Mouse (Mus musculus): ENCODE measurements around the gene Nubpl. TPM values are rescaled to one million over a fixed set of nuclear protein-coding genes. Genes with fewer than 3 reads are reported as not detected.

Nubpl gene
- polyA plus RNA-seq, 1 experiment from 2014 or later, result 17.8 TPM

GRCm38 (mm10) chr12:52360136-52360535, 262.6 kb downstream of the Nubpl start:
- H3K4me3 ChIP-seq (ENCODE audit: low read depth, low read length), result no peak overlapping the region
- ATAC-seq (ENCODE audit: insufficient number of reproducible peaks, low FRiP score, low TSS enrichment, low read depth) (no peak), DNase-seq (ENCODE audit: low spot score) (no peak)
- H3K9me3 ChIP-seq (ENCODE audit: control insufficient read depth, low read length), result no peaks in the 10 kb centered on the region
- WGBS, result 70% methylated on average over 3 of the region's 3 CpGs
- H3K4me2 ChIP-seq (ENCODE audit: low read depth, severe bottlenecking), result no peak overlapping the region
- no peaks in the 10 kb centered on the region for H3K27me3 ChIP-seq (ENCODE audit: control insufficient read depth, insufficient read depth, low read length)
- 0 out of 2 replicates have a peak, but pooled peaks cover 2% of the 10 kb centered on the region for H3K4me1 ChIP-seq (ENCODE audit: control insufficient read depth, insufficient read depth, low read length)
- H3K9ac ChIP-seq (ENCODE audit: low read length), result no peak overlapping the region
- no peak overlapping the region; the same call in 1 of the 2 replicates for H3K27ac ChIP-seq (replicated peaks; ENCODE audit: low read depth, low read length)
- no peaks in the 10 kb centered on the region for H3K36me3 ChIP-seq (ENCODE audit: control insufficient read depth, insufficient read depth, low read length)

GRCm38 (mm10) chr12:52361198-52361597, 263.7 kb downstream of the Nubpl start:
- H3K9me3 ChIP-seq (ENCODE audit: control insufficient read depth, low read length), result no peaks in the 10 kb centered on the region
- H3K4me1 ChIP-seq (ENCODE audit: control insufficient read depth, insufficient read depth, low read length), result 0 out of 2 replicates have a peak, but pooled peaks cover 2% of the 10 kb centered on the region
- no peak overlapping the region for H3K9ac ChIP-seq (ENCODE audit: low read length)
- no peaks in the 10 kb centered on the region for H3K27me3 ChIP-seq (ENCODE audit: control insufficient read depth, insufficient read depth, low read length)
- WGBS, result 91% methylated on average over 6 of the region's 6 CpGs
- no peaks in the 10 kb centered on the region for H3K36me3 ChIP-seq (ENCODE audit: control insufficient read depth, insufficient read depth, low read length)
- no peak overlapping the region for H3K27ac ChIP-seq (replicated peaks; ENCODE audit: low read depth, low read length)
- no peak overlapping the region for H3K4me3 ChIP-seq (ENCODE audit: low read depth, low read length)
- no peak overlapping the region for H3K4me2 ChIP-seq (ENCODE audit: low read depth, severe bottlenecking)
- DNase-seq (ENCODE audit: low spot score) (no peak), ATAC-seq (ENCODE audit: insufficient number of reproducible peaks, low FRiP score, low TSS enrichment, low read depth) (no peak)

Other genes with a start within 250 kb of the Nubpl start
- 10.6 and 12.6 TPM in 2 replicates for gene Heatr5a, start 126.4 kb upstream of the Nubpl start, polyA plus RNA-seq (2014; fragmentation: Nextera tagmentation; extraction: Ambion mirVana)
- 22.7 and 23.9 TPM in 2 replicates for gene Dtd2, start 91.2 kb upstream of the Nubpl start, polyA plus RNA-seq (2014; fragmentation: Nextera tagmentation; extraction: Ambion mirVana)
- gene Gpr33, start 69.7 kb upstream of the Nubpl start, polyA plus RNA-seq (2014; fragmentation: Nextera tagmentation; extraction: Ambion mirVana), result not detected in 2 replicates

All from limb, embryonic 11.5 days (tissue).